Mouse (Mus musculus): ENCODE data around the gene Setd5. TPM values are rescaled to one million over a fixed set of nuclear protein-coding genes. Genes with fewer than 3 reads are reported as not detected.

Gene Setd5
- total RNA-seq, 1 experiment from 2014 or later: 104 TPM

DNA sequence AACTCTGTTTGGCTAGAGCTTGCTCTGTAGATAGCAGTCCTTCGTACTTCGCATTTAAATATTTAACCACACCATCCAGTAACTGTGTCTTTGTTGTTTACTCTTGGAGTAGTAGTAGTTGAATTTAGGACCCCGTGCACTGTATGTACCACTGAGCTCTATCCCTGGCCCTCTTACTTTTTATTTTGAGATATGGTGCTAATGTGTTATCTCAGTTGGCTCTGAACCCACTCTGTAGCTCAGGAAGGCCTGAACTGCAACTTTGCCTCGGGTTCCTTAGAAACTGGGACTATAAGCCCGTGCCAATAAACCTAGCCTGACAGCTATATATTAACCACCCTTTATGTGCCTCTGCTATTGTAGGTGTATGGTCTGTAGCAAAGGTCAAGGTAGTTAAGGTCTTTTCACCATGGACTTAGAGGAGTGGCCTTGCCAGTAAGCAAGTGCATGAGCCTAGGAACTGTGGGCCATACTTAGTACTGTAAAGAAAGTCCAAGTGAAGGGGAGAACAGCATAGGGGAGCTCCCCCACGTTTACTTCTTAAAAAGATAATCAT lies 22.5 kb upstream of the Setd5 start:
- no peak for DNase-seq

DNA sequence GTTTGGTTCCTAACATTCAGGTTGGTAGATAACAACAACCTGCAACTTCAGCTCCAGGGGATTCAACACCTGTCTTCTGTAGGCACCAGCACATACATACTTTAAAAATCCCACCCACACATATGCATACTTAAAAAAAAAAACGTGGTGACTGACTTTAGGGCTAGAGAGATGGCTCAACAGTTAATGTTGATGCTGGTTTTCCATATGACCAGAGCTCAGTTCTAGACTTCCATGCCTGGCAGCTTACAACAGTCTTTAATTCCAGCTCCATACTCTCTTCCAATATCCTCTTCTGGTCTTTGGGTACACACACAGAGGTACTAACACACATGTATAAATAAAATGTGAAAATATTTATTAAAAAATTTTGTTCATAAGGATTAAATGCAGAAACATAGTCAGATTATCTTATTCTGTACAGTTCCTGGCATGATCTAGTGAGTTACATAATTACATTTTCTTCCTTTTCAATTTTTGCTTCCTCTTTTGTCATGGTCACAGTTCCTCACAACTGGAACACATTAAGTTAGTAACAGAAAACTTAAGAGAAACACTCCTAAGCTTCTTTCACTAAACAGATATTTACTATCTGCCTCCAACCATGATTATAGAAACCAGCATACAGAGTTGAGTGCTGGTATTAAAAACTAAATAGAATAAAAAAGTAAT lies 16.1 kb upstream of the Setd5 start:
- DNase-seq: no peak

DNA sequence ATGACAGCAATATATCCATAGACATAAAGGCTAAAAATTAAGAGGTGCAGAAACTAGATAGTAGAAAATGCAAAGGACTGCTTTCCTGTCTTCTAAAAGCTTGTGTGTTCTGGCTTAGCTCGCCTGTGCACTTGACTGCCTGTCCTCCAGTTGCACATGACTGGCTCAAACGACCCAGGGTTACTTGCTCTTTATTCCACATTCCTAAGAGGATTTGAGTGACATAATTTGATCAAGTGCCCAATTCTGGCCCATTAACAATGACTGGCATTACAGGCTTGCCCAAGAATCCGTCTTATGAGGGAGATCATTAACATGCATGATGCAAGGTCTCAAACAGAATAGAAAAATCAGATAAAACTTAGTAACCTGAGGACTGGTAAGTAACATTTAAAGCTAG lies 14.9 kb upstream of the Setd5 start:
- peak; percentile 48 for DNase-seq

DNA sequence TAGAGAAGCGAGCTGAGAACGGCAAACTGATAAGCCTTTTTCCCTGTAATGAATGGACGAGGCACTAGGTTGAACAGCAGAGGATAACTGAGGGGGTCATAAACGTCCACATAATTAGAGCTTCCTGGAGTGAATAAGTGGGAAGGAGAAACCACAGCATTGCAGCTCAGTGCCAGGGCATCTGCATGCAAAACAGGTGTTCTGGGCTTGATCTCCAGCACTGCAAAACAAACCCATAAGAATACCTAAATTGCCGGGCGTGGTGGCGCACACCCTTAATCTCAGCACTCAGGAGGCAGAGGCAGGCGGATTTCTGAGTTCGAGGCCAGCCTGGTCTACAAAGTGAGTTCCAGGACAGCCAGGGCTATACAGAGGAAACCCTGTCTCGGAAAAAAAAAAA lies 13.8 kb upstream of the Setd5 start:
- DNase-seq: no peak

DNA sequence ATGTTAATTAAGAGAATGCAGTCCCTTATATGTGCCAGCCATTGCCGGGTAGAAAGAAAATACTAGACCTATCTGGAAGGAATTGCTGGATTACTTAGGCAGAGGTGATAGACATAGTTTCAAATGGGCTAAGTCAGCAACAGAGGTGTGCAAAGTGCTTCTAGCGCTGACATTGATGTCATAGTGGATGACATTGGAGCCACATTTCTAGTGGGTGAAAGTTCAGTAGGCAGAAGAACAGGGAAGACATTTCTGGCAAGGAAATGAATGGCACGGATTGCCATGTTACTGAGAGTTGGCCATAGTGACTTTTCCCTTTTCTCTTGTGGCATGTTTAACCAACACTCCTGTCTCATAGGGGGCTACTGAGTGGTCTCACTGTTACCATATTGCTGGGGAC lies 12.0 kb upstream of the Setd5 start:
- DNase-seq: no peak

DNA sequence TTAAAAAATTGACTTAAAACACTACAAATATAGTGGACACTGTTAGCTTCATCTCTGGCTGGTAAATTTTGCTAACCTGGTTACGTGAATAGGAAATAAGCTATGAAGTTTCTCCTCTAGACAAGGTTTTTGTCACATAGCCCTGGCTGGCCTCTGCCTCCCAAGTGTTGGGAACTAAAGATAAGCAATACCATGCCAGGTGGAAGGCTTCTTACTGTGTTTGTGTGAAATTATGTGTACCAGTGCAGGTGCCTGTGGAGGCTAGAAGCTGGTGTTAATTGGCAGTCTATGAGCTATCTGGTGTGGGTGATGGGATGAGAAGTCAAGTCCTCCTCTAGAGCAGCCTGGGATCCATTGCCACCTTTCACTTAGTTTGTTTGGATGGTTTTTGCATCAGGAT lies 8.0 kb upstream of the Setd5 start:
- no peak for DNase-seq

DNA sequence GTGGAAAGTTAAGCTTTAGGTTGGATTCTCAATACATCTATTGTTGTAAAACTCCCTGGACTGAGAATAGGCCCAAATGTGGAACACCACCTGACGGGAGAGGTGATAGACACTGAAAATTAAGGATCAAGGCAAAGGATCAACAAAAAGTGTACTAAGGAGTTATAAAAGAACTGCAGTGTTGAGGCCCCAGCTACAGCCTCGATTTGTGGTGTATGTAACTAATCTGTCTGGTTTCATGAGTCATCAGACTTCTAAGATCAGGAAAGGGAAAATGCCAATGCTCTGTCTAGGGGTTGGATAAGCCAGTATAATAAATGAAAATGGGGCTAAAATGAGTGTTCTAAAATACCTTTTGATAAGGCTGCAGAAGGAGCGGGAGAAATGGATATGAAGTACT lies 1.9 kb upstream of the Setd5 start:
- no peak for DNase-seq

DNA sequence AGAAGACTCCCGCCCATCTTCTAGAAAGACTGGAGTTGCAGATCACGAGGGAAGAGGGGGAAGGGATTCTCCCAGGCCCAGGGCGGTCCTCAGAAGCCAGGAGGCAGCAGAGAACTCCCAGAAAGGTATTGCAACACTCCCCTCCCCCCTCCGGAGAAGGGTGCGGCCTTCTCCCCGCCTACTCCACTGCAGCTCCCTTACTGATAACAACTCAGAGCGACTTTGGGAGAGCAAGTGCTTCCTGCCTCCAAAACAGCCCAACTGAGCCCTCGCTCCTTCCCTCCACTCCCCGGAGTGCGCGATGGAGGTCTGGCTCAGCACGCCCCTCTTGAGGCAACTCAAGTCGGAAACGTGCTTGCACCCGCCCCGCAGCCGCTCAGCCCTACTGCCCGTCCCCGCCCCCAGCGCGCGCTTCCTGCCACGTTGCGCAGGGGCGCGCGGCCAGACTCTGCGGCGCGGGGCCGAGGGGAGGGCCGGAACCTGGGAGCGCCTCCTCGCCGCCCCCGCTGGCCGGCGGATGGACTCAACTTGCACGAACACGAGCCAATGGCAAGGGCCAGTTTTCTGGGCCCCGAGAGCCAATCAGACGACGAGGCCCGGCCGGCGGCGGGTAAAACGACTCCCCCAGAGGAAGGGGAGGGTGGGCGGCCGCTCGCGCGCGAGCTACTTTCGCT lies 1.0 kb upstream of the Setd5 start:
- peak; percentile 98 for DNase-seq

DNA sequence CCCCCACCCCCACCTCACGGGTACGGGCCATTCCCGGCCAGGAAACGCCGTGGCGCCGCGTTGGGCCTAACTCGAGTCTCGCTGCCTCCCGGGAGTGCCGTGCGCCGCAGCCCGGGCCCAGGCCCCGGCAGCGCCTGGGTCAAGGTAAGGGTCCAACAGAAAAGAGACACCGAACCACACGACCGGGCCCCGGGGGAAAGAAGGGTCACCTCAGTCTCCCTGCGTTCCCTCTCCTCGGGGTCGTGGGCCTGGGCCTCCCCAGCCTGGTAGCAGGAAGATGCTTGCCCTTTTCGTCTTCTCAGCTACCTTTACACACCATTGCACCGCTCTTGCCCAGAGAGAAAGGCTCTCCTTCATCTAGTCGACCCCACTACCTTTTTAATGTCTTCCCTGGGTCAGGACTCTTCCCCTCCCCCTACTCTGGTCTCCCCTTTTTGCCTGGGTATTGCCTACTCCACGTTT lies 435 bp downstream of the Setd5 start:
- DNase-seq: no peak

DNA sequence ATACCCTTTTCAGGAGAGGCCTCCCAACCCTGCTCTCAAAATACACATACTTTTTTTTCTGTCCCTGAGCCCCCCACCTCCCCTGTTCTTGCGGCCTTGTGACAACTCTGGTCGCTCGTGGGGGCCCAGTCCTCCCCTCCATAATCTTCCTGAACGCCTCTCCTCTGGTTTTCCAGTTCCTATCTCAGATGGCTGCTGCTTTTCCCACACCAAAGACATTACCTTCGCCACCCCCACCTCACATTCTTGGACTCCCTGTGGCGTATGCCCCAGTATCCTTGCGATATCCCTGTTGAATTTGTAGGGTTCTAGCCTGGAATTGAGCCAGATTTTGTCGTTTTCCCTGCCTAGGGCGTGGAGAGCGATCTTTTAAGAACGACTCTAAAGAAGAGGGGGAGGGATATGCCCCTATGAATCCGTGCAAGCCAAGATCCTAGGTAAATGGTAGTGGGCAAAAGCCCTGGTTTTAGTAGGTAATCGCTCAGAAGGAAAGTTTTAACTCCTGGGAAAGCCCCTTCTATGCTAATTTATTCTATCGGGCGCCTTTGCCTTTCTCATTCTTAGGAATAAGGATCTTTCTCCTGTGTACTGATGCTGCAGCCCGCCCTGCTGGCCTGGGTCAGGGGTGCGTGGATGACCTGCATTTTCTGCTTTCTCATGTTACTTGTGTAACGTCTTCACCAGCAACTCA lies 1.0 kb downstream of the Setd5 start:
- DNase-seq: peak; percentile 58

DNA sequence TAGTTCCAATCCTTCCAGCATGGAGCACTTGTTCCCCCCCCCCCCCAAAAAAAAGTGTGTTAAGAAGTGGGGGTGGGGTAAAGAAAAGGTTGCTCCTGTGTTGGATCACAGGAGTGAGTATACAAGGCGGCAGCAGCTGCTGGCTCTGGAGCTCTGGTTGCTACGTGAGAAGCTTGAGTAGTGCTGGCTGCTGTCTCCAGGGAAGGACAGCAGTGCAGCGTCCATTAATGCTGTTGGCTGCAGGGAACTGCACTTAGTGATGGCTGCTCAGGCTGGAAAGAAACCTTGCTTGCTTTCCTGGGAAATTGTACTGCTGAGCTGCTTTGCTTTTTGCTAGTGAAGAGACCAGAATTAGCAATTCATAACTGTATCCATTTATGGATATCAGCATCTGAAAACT lies 2.3 kb downstream of the Setd5 start:
- DNase-seq: peak; percentile 56

DNA sequence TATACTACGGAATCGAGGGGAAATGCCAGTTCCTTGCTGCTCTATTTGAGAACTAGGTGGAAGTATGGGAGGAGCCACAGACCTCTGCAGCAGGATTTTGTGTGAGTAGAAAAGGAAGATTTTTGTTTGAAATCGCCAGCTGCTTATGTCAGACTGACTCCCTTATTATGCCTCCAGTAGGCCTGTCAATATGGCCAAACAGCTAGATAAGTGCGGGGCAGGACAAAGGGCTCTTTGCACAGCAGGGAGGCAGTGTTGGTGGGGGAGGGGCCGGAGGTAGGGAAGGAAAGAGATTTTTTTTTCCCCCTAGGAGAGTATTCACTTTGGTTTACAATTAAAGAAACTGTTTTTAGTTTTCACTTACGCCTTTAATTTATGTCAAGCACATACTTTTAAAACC lies 5.1 kb downstream of the Setd5 start:
- peak; percentile 48 for DNase-seq

DNA sequence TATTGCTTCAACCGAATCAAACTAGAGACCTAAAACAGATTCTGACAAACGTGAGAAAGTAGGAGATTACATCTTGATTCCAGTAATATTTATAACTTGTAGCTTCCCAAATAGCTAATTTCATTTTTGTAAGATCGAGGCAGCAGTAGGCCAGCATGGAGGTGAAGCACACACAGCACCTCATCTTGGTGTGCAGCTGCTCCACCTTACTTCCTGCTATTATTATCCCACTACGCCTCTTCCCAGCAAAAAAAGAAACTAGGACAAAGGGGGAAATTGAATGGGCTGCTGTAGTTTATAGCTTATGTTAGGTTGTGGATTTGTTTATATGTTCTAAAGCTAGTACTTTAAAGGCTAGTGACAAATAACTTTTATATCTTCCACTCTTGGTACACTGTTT lies 7.4 kb downstream of the Setd5 start:
- no peak for DNase-seq

DNA sequence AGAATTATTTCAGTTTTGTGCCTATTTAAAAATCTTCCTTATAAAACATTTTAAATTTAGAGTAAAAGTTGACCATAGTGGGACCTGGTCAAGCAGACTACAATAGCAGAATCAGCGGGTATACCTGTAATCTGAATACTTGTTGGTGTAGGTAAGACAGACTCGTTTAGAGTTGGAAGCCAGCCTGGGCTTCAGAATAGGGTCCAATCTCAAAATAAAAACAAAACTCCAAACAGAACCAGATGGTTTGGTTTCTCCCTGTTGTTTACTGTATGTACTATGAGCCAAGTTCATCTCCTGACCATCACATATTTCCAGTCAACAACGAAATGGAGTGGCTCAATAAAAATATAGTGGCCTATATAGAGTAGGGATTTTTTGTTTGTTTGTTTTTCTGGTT lies 16.0 kb downstream of the Setd5 start:
- DNase-seq: no peak

DNA sequence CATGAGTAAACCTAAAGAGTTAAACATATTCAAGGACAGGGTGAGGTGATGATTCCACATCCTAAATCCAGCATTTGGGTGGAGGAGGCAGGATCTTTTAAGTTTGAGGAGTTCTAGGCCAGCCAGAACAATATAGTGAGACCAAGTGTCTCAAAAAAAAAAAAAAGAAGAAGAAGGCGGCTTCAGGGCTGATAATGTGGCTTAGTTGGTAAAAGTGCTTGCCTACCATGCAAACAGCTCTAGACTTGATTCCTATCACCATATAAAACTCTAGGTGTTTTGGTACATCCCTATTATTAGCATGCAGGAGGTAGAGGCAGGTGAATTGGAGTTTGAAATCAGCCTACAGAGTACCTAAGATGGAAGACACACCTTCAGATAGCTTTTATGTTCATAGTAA lies 18.4 kb downstream of the Setd5 start:
- no peak for DNase-seq

DNA sequence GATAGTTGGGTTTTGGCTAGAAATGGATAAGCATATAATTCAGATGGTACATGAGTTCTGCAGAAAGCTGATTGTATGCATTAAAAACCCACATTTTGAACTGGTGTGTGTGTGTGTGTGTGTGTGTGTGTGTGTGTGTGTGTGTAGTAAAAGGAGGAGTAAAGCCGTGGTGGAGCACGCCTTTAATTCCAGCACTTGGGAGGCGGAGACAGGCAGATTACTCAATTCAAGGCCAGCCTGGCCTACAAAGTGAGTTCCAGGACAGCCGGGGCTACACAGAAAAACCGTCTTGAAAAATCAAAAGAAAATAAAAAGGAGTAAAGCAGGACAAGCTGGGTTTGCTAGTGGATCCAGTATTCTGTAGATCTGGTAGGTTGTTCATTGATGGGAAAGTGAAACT lies 20.5 kb downstream of the Setd5 start:
- DNase-seq: peak; percentile 49

DNA sequence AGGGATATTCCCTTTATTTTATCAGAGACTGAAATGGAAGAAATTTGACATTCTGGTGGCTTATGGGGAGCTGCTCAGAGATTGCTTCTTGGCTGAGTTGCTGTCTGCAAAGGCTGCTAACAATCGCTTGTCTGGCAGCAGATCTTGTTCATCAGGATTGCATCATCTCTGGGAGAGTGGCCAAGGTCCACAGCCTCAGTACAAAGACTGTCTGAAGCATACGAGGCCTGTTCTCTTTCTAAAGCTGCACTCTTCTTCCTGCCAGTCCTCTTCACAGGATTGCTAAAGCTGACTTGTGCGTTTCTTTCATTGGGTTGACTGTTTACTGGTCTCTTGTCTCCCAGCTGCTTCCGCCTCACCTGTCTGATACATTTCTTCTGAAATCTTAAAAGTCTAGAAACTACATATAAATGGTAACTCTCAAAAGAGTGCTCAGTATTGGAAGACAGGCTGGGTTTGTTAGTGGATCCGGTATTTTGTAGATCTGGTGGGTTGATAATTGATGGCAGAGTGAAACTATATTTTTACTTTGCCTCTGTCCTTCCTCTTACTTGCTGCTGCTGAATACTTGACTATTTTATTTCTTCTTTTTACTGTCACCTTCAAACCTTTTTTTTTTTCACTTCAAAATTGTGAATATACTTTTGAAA lies 22.6 kb downstream of the Setd5 start:
- DNase-seq: peak; percentile 94

DNA sequence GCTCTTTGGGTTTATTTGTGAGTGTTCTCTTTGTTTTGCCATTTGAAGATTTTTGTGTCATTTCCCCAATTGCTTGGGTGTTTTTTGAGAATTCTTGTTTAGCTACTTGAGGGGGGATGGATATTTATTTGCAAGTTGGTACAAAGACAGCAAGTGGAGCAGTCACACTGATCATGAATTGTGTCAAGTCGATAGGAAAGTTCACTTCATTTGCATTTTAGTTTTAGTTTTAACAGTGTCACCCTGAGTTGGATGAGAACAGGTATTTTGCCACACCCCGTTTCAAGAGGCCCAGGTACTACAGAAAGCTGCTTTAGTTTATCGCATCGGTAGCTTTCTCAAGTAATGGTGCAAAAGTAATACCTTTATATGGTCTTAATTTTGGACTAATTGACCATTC lies 25.4 kb downstream of the Setd5 start:
- no peak for DNase-seq

DNA sequence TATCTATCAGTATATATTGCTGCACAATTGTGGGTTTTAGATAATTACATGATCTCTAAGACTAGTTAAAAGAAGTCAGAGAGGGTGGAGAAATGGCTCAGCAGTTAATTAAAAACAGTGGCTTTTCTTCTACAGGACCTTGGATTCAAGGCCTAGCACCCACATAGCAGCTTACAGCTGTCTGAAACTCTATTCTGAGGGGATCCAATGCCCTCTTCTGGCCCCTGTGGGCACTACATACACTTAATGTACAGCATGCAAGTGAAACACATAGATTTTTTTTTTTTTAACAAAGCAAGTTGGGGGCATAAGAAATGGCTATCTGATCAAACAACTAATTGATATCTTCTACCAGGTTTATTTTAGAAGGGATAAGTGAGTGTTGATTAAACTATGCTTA lies 26.6 kb downstream of the Setd5 start:
- peak; percentile 76 for DNase-seq

DNA sequence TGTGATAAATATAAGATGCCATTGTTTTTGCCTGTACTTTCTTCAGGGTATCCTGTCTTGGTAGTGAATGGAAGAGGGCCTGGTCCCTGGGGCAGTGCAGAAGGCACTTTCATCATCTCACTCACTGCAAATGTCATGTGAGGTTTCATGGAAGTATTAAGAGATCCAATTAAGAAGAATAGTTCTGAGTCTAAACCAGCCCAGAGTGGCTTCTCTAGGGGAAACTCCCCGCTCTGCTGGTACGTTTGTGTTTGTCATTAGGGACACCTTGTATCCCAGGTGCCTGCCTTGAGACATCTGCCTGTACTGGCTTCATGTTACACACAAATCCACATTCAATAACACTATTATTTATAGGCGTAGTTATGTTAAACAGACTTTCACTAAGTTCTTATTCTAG lies 32.2 kb downstream of the Setd5 start:
- DNase-seq: no peak

DNA sequence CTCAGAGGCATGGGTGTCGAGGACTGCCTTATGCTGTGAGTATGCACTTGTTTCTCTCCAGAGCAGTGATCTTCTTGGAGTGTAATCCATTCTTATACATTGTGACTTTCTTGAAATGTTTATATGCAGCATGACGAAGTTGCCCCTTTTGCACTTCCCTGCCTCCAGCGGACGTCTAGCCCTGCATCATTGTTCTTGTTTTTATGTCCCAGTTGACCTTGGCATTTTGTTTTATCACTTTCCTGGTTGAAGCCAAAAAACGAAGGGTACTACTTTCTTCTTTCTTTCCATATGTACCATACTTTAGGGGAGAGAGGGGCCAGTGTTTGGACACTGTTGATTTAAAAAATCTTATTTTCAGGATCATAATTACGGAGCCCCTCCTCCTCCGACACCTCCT lies 32.8 kb downstream of the Setd5 start:
- peak; percentile 47 for DNase-seq

DNA sequence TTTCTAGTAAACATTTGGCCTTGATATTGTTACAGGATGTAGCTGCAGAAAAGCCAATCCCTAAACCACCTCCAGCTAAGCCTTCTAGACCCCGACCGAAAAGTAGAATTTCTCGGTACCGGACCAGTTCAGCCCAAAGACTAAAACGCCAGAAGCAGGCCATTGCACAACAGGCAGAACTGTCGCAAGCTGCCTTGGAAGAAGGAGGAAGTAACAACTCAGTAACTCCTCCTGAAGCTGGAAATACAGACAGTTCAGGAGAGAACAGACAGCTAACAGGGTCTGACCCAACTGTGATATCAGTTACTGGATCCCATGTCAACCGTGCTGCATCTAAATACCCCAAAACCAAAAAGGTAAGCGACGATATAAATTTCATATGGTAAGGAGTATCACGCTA lies 43.6 kb downstream of the Setd5 start:
- DNase-seq: peak; percentile 20

DNA sequence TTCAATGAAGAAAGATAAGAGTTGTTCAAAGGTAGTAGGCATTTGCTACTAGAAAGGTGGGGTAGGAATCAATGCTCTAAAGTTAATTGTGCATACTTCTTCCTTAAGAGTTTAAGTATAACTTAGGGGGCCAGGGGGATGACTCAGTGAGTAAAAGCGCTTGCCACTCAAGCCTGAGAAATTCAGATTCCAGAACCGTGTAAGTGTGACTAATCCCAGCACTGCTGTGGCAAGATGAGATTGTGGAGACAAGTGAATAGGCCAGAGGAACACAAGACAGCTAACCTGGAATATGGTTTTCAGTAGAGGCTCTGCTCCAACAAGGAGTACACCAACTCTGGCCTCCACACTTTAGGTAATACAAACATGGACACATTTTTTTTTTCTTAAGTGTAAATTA lies 56.2 kb downstream of the Setd5 start:
- no peak for DNase-seq

Data from adrenal gland, postnatal 14 days (tissue).